Mouse (Mus musculus): ENCODE results near the gene Cep72.

DNA sequence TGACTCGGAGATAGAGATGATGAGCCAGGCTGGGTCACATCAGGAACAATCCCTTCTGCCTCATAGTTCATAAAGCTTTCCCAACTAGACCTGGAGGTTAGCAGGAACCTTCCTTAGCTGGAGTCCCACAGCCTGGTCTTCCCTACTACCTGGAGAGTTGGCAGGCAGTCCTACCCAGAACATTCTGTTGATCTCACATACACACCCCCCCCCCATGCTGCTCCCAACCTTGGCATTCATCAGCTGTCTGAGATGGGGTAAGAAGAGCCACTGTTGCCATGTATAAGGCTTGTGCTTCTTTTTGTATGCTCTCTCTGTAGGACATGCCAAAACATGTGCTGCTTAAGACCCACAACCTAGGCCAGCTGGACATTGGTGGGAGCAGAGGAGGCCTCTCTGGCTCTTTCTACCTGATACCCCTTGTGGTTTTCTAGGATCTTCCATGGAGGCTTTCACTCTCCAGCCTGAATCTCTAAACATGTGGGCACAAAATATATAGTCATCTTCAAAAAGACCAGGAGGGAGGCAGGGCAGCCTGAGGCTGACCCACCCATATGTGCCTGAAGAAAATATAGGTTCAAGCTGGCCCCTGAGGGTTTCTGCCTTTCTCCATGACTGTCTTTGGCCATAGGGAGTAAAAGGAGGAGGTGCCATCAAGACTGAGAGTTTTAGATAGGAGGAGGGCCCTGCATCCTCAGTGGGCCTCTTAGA lies 1.4 kb upstream of the Cep72 start:
- no peak for TF ChIP-seq MAFK (IDR thresholded peaks at IDR 0.05; ENCODE audit: insufficient replicate concordance, low read length)
- no peak for TF ChIP-seq ETS1 (conservative IDR thresholded peaks at IDR 0.05; ENCODE audit: low read depth, low read length)
- TF ChIP-seq UBTF (IDR thresholded peaks at IDR 0.05; ENCODE audit: low read depth, low read length), result no peak
- TF ChIP-seq ZKSCAN1 (IDR thresholded peaks at IDR 0.05; ENCODE audit: borderline replicate concordance, low read depth, low read length), result no peak
- TF ChIP-seq CTCF (conservative IDR thresholded peaks at IDR 0.05 in 1 of 2, IDR thresholded peaks at IDR 0.05 in 1 of 2; ENCODE audit: low read depth in 2 of 2, low read length in 2 of 2), result no peak
- TF ChIP-seq EP300 (IDR thresholded peaks at IDR 0.05; ENCODE audit: low read length), result no peak
- TF ChIP-seq GABPA (IDR thresholded peaks at IDR 0.05; ENCODE audit: insufficient replicate concordance, low read depth, low read length), result no peak
- TF ChIP-seq POLR2A (IDR thresholded peaks at IDR 0.05; ENCODE audit: low read depth, low read length), result no peak
- TF ChIP-seq ELF1 (IDR thresholded peaks at IDR 0.05; ENCODE audit: low read depth, low read length), result no peak
- no peak for TF ChIP-seq ZC3H11A (IDR thresholded peaks at IDR 0.05; ENCODE audit: low read depth, low read length)
- no peak for TF ChIP-seq POLR2AphosphoS2 (IDR thresholded peaks at IDR 0.05; ENCODE audit: low read depth, low read length)
